Mouse (Mus musculus): ENCODE data around the gene P2ry4.

DNA sequence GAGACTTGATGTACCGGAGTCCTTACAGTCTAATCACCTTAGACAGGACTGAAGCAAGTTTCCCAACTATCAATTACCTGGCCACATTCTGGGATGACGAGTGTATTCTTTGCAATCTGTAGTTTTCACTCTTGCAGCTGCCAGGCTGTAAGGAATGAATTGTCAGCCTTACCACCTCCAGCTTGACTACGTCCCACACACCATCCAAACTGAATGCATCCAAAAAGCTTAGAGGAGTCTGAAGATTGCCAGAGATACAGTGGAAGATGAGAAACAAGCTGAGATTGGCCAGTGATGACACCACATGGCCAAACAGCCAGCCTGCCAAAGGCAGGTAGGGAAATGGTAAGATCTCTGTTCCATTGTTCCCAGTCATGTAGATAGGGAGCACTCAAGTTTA, 29.0 kb downstream of the P2ry4 start:
- TF ChIP-seq CTCF (IDR thresholded peaks at IDR 0.05; ENCODE audit: control insufficient read depth, insufficient read depth, insufficient read length) (no peak), MAX (IDR thresholded peaks at IDR 0.05) (no peak), MYOD1 (IDR thresholded peaks at IDR 0.05; ENCODE audit: control insufficient read depth, insufficient read length, low read depth) (no peak), MYOG (IDR thresholded peaks at IDR 0.05; ENCODE audit: control insufficient read depth, extremely low read depth, insufficient read length) (no peak), FOSL1 (IDR thresholded peaks at IDR 0.05; ENCODE audit: insufficient read depth, low read length, poor library complexity, severe bottlenecking) (no peak), CEBPB (IDR thresholded peaks at IDR 0.05; ENCODE audit: low read depth) (no peak)

Measured in C2C12 (cell line).